Mouse (Mus musculus) erythroid progenitor cell, adult 5-6 weeks (primary cell): ENCODE measurements around the gene Slc35b2. TPM values are rescaled to one million over a fixed set of nuclear protein-coding genes. Genes with fewer than 3 reads are reported as not detected.

Experiments
- total RNA-seq, 2 experiments: library from RNA; stranded (forward) in 1 of 2; stranded (reverse) in 1 of 2; fragments of 150-400 nt in 1 of 2; fragments of 186-747, 209-891 nt in 1 of 2; gene quantifications; 2 replicates each; pipeline versions ENCODE4 v1.2.3 to v1.2.4; 2015 to 2017; ENCODE audit warnings: low replicate concordance in 2 of 2

Gene Slc35b2
- total RNA-seq, 2 experiments from 2014 or later, result 10.3 to 15.5 TPM

Other genes with a start within 250 kb of the Slc35b2 start
- 62.7 and 113 TPM in 2 replicates for gene Cdc5l, start 130.1 kb upstream of the Slc35b2 start, total RNA-seq (2015; ENCODE audit: low replicate concordance)
- 52.3 and 102 TPM in 2 replicates for gene Cdc5l, start 130.1 kb upstream of the Slc35b2 start, total RNA-seq (2017; ENCODE audit: low replicate concordance)
- not detected in 2 replicates for gene Spats1, start 88.5 kb upstream of the Slc35b2 start, total RNA-seq (2015; ENCODE audit: low replicate concordance)
- gene Spats1, start 88.5 kb upstream of the Slc35b2 start, total RNA-seq (2017; ENCODE audit: low replicate concordance), result not detected in 2 replicates
- 0.42 and 1.1 TPM in 2 replicates for gene Aars2, start 57.0 kb upstream of the Slc35b2 start, total RNA-seq (2015; ENCODE audit: low replicate concordance)
- 0.76 and 0.77 TPM in 2 replicates for gene Aars2, start 57.0 kb upstream of the Slc35b2 start, total RNA-seq (2017; ENCODE audit: low replicate concordance)
- gene Tcte1, start 40.4 kb upstream of the Slc35b2 start, total RNA-seq (2015; ENCODE audit: low replicate concordance), result not detected in 2 replicates
- not detected in 2 replicates for gene Tcte1, start 40.4 kb upstream of the Slc35b2 start, total RNA-seq (2017; ENCODE audit: low replicate concordance)
- gene Tmem151b, start 14.2 kb upstream of the Slc35b2 start, total RNA-seq (2015; ENCODE audit: low replicate concordance), result not detected in 2 replicates
- gene Tmem151b, start 14.2 kb upstream of the Slc35b2 start, total RNA-seq (2017; ENCODE audit: low replicate concordance), result not detected in 2 replicates
- 2.1 and 2.9 TPM in 2 replicates for gene Nfkbie, start 8.2 kb upstream of the Slc35b2 start, total RNA-seq (2015; ENCODE audit: low replicate concordance)
- gene Nfkbie, start 8.2 kb upstream of the Slc35b2 start, total RNA-seq (2017; ENCODE audit: low replicate concordance), result 1.7 and 3.6 TPM in 2 replicates
- gene Hsp90ab1, start 9.4 kb downstream of the Slc35b2 start, total RNA-seq (2015; ENCODE audit: low replicate concordance), result 200 and 204 TPM in 2 replicates
- 235 and 237 TPM in 2 replicates for gene Hsp90ab1, start 9.4 kb downstream of the Slc35b2 start, total RNA-seq (2017; ENCODE audit: low replicate concordance)
- 101 and 133 TPM in 2 replicates for gene Slc29a1, start 35.7 kb downstream of the Slc35b2 start, total RNA-seq (2015; ENCODE audit: low replicate concordance)
- 108 and 151 TPM in 2 replicates for gene Slc29a1, start 35.7 kb downstream of the Slc35b2 start, total RNA-seq (2017; ENCODE audit: low replicate concordance)
- gene Mymx, start 38.2 kb downstream of the Slc35b2 start, total RNA-seq (2015; ENCODE audit: low replicate concordance), result not detected in 2 replicates
- gene Mymx, start 38.2 kb downstream of the Slc35b2 start, total RNA-seq (2017; ENCODE audit: low replicate concordance), result not detected in 2 replicates
- 1.1 TPM in 1 of 2 replicates, not detected in the other for gene Capn11, start 95.5 kb downstream of the Slc35b2 start, total RNA-seq (2015; ENCODE audit: low replicate concordance)
- 0.23 and 0.26 TPM in 2 replicates for gene Capn11, start 95.5 kb downstream of the Slc35b2 start, total RNA-seq (2017; ENCODE audit: low replicate concordance)
- 28.8 and 39.8 TPM in 2 replicates for gene Mrpl14, start 122.4 kb downstream of the Slc35b2 start, total RNA-seq (2015; ENCODE audit: low replicate concordance)
- 8.5 and 8.7 TPM in 2 replicates for gene Mrpl14, start 122.4 kb downstream of the Slc35b2 start, total RNA-seq (2017; ENCODE audit: low replicate concordance)
- 3.2 and 3.8 TPM in 2 replicates for gene Tmem63b, start 123.0 kb downstream of the Slc35b2 start, total RNA-seq (2015; ENCODE audit: low replicate concordance)
- gene Tmem63b, start 123.0 kb downstream of the Slc35b2 start, total RNA-seq (2017; ENCODE audit: low replicate concordance), result 5.9 and 11.6 TPM in 2 replicates
- gene 1600014C23Rik, start 170.0 kb downstream of the Slc35b2 start, total RNA-seq (2015; ENCODE audit: low replicate concordance), result not detected in 2 replicates
- gene 1600014C23Rik, start 170.0 kb downstream of the Slc35b2 start, total RNA-seq (2017; ENCODE audit: low replicate concordance), result not detected in 2 replicates